Mouse (Mus musculus): Measurements from ENCODE around the gene Abcc3. TPM values are rescaled to one million over a fixed set of nuclear protein-coding genes. Genes with fewer than 3 reads are reported as not detected.

The Abcc3 gene
- polyA plus RNA-seq, 1 experiment from 2014 or later, result 2.5 TPM

DNA sequence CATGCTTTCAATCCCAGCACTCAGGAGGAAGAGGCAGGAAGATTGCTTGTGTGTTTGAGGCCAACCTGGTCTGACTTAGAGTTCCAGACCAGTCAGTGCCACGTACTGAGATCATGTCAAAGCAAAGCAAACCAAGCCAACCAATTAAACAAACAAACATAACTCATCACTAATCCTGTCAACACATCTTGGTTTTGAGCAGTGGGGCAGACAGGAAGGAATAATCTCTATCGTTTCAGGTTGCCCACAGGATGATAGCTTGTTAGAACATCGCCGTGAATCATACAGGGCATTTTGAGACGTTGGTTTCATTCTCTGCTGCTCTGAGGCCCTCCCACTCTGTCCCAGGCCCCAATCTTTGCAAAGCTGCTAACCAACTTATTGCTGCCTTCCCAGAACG, 22.8 kb downstream of the Abcc3 start:
- Histone ChIP-seq H3K4me1 (ENCODE audit: control insufficient read depth, insufficient read depth, low read length) (peaks cover 12% of the 10 kb centered on the region; the same call in 1 of the 2 replicates), H3K36me3 (ENCODE audit: control insufficient read depth, insufficient read depth, low read length) (no peaks in the 10 kb centered on the region), H3K9ac (ENCODE audit: low read depth, low read length) (0 out of 2 replicates have a peak overlapping the region, but pooled peaks have one; percentile 29), H3K4me2 (ENCODE audit: low read depth, low read length) (no peak overlapping the region), H3K27ac (ENCODE audit: low read length) (no peak overlapping the region), H3K27me3 (replicated peaks; ENCODE audit: control insufficient read depth, insufficient read depth, low read length) (peaks cover 5% of the 10 kb centered on the region; the same call in 1 of the 2 replicates), H3K9me3 (ENCODE audit: control insufficient read depth, low read length) (no peaks in the 10 kb centered on the region), H3K4me3 (ENCODE audit: low read length) (no peak overlapping the region)
- WGBS, result 75% methylated on average over 6 of the region's 6 CpGs
- ATAC-seq, result no peak

DNA sequence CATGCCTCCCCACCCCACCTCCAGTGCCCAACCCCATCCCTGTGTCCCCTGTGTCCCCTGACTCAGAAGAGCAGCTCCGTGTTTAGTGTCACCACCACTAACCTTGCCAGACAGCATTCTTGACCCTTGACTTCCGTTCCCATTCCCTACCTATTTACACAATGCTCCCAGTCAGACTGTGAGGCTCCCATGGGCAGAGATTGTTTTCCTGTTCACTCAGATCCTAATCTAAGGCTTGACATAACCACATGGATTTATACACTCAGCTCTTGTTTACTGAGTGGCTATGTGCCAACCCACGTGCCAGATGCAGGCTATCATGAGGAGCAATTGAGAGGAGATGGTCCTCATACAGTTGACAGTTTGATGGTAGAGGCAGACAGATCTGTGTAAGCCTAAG, 27.5 kb downstream of the Abcc3 start:
- Histone ChIP-seq H3K9me3 (ENCODE audit: control insufficient read depth, low read length) (no peaks in the 10 kb centered on the region), H3K4me3 (ENCODE audit: low read length) (no peak overlapping the region), H3K36me3 (ENCODE audit: control insufficient read depth, insufficient read depth, low read length) (no peaks in the 10 kb centered on the region), H3K4me1 (ENCODE audit: control insufficient read depth, insufficient read depth, low read length) (peaks cover 2% of the 10 kb centered on the region; the same call in 1 of the 2 replicates), H3K27me3 (replicated peaks; ENCODE audit: control insufficient read depth, insufficient read depth, low read length) (no peaks in the 10 kb centered on the region), H3K27ac (ENCODE audit: low read length) (no peak overlapping the region), H3K9ac (ENCODE audit: low read depth, low read length) (no peak overlapping the region), H3K4me2 (ENCODE audit: low read depth, low read length) (no peak overlapping the region)
- WGBS, result 34% methylated on average over 3 of the region's 3 CpGs
- ATAC-seq, result peak; percentile 40; the same call in 1 of the 2 replicates

DNA sequence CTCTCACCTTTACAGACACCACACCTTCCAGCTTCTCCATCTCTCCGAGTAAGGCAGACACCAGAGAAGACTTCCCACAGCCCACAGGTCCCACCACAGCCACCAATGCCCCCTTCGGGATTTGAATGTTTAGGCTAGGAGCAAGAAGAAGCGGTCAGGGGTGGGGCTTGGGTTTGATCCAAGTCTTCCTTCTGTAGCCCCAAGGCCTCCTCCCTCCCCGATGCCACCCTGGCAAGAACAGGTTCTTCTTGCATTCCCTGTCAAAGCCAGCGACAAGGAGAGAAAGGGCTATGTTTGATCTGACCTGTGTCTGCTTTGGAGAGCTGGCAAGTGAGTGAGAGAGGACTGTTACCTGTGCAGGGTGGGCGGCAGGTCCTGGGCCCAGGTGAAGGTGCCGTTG, 29.1 kb downstream of the Abcc3 start:
- H3K9me3 ChIP-seq (ENCODE audit: control insufficient read depth, low read length), result no peaks in the 10 kb centered on the region
- no peak overlapping the region for H3K4me3 ChIP-seq (ENCODE audit: low read length)
- H3K36me3 ChIP-seq (ENCODE audit: control insufficient read depth, insufficient read depth, low read length), result no peaks in the 10 kb centered on the region
- no peaks in the 10 kb centered on the region for H3K27me3 ChIP-seq (replicated peaks; ENCODE audit: control insufficient read depth, insufficient read depth, low read length)
- no peak for ATAC-seq
- H3K4me2 ChIP-seq (ENCODE audit: low read depth, low read length), result no peak overlapping the region
- H3K27ac ChIP-seq (ENCODE audit: low read length), result no peak overlapping the region
- WGBS, result 82% methylated on average over 7 of the region's 7 CpGs
- no peaks in the 10 kb centered on the region for H3K4me1 ChIP-seq (ENCODE audit: control insufficient read depth, insufficient read depth, low read length)
- no peak overlapping the region for H3K9ac ChIP-seq (ENCODE audit: low read depth, low read length)

DNA sequence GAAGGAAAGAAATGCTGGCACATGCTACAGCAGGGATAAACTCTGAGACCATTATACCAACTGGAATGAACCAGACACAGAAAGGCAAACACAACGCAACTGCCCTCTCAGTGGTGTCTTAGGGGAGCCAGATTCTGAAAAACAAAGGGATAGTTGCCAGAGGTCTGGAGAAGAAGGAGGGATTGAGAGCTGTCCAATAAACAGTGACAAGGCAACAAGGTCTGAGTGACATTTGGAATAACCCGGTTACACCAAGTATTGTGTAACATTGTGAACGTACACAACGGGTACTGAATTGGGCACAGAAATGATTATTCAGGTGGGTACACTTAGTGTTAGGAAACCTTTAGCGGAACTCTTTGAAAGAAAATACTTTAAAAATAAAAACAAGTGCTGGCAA, 30.7 kb downstream of the Abcc3 start:
- Histone ChIP-seq H3K9me3 (ENCODE audit: control insufficient read depth, low read length) (no peaks in the 10 kb centered on the region), H3K4me3 (ENCODE audit: low read length) (no peak overlapping the region), H3K27ac (ENCODE audit: low read length) (no peak overlapping the region), H3K27me3 (replicated peaks; ENCODE audit: control insufficient read depth, insufficient read depth, low read length) (no peaks in the 10 kb centered on the region), H3K36me3 (ENCODE audit: control insufficient read depth, insufficient read depth, low read length) (no peaks in the 10 kb centered on the region), H3K9ac (ENCODE audit: low read depth, low read length) (no peak overlapping the region), H3K4me1 (ENCODE audit: control insufficient read depth, insufficient read depth, low read length) (no peaks in the 10 kb centered on the region), H3K4me2 (ENCODE audit: low read depth, low read length) (no peak overlapping the region)
- no peak for ATAC-seq
- 95% methylated on average over 5 of the region's 5 CpGs for WGBS

DNA sequence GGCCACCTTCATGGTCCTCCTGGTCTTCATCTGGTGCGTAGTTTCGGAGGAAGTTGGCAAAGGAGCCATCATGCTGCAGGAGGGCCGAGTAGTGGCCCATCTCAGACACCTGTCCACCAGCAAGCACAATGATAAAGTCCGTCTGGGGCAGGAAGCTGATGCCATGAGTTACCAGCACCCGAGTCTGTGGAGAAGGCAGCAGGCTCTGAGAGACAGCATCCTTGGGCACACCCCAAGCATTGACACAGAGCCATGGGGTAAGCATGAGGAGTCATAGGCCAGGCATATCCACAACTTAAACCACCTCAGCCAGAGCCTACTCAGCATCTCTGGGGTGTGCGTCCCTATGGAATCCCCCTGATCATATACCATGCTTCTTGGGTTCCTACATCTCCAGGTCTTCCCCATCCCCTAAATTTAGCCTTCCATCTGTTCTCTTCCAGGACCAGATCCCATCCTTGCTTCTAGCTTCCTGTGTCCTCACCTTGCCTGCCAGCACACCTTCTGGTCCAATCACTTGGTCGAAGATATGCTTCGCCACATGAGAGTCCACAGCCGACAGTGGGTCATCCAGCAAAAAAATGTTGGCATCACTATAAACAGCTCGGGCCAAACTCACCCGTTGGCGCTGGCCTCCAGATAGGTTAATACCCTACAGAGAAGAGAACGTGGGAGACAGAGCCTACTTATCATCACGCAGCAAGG, 31.5 kb downstream of the Abcc3 start:
- Histone ChIP-seq H3K27ac (ENCODE audit: low read length) (no peak overlapping the region), H3K4me3 (ENCODE audit: low read length) (no peak overlapping the region), H3K4me2 (ENCODE audit: low read depth, low read length) (no peak overlapping the region), H3K4me1 (ENCODE audit: control insufficient read depth, insufficient read depth, low read length) (no peaks in the 10 kb centered on the region), H3K36me3 (ENCODE audit: control insufficient read depth, insufficient read depth, low read length) (no peaks in the 10 kb centered on the region), H3K9ac (ENCODE audit: low read depth, low read length) (no peak overlapping the region), H3K9me3 (ENCODE audit: control insufficient read depth, low read length) (no peaks in the 10 kb centered on the region), H3K27me3 (replicated peaks; ENCODE audit: control insufficient read depth, insufficient read depth, low read length) (no peaks in the 10 kb centered on the region)
- ATAC-seq, result no peak
- WGBS, result 92% methylated on average over 14 of the region's 14 CpGs

DNA sequence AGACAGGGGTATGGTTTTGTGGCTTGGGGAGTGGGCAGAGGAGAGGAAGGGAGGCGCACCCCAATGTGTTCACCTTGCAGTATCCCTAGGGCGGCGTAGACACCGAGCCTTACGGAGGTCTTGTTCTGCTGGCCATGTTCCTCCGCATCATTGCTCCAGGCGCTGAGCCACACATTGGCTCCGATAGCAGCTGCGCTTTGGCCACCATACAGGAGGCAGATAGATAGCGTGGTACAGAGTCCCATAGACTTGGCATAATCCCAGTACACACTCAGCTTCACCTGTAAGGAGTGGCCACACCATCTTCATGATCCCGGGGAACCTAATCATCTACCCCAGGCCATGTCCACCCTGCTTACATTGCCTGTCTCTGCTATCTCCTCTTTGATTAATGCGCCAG, 33.6 kb downstream of the Abcc3 start:
- no peaks in the 10 kb centered on the region for H3K9me3 ChIP-seq (ENCODE audit: control insufficient read depth, low read length)
- no peaks in the 10 kb centered on the region for H3K36me3 ChIP-seq (ENCODE audit: control insufficient read depth, insufficient read depth, low read length)
- no peak overlapping the region for H3K27ac ChIP-seq (ENCODE audit: low read length)
- no peak for ATAC-seq
- H3K4me1 ChIP-seq (ENCODE audit: control insufficient read depth, insufficient read depth, low read length), result no peaks in the 10 kb centered on the region
- H3K4me3 ChIP-seq (ENCODE audit: low read length), result no peak overlapping the region
- no peak overlapping the region for H3K9ac ChIP-seq (ENCODE audit: low read depth, low read length)
- no peaks in the 10 kb centered on the region for H3K27me3 ChIP-seq (replicated peaks; ENCODE audit: control insufficient read depth, insufficient read depth, low read length)
- no peak overlapping the region for H3K4me2 ChIP-seq (ENCODE audit: low read depth, low read length)
- 93% methylated on average over 12 of the region's 12 CpGs for WGBS

DNA sequence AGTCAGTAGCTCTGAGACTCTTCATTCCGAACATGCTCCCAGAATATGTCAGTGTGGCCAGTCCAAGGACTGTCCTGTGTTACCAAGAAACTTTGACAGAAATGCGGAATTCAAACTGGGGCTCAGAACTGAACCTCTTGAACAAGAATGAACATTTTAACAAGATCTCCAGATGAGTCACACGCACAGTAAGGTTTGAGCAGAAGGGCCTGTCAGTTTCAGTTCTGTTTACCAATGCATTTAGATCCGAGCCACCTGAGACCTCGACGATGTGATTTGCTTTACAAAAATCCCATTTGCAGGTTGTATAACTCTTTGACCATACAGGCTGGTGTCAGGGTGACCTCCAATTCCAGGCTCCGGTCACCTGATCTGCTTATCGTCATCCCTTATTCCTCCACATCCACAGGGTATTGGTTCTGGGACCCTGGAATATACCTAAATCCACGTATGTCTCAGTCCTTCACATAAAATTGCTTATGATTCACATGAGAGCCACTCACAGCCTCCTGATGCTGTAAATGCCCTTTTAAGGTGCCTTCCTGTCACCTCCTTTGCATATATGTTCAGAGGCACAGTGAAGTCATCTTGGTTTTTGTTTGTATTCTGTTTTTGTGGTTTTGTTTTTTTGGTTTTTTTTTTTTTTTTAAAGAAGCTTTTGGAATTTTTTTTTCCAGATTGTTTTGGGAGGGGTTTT, 37.1 kb downstream of the Abcc3 start:
- Histone ChIP-seq H3K4me2 (ENCODE audit: low read depth, low read length) (no peak overlapping the region), H3K9me3 (ENCODE audit: control insufficient read depth, low read length) (no peaks in the 10 kb centered on the region), H3K9ac (ENCODE audit: low read depth, low read length) (no peak overlapping the region), H3K4me1 (ENCODE audit: control insufficient read depth, insufficient read depth, low read length) (no peaks in the 10 kb centered on the region), H3K27ac (ENCODE audit: low read length) (no peak overlapping the region), H3K4me3 (ENCODE audit: low read length) (no peak overlapping the region), H3K27me3 (replicated peaks; ENCODE audit: control insufficient read depth, insufficient read depth, low read length) (no peaks in the 10 kb centered on the region), H3K36me3 (ENCODE audit: control insufficient read depth, insufficient read depth, low read length) (no peaks in the 10 kb centered on the region)
- ATAC-seq, result no peak
- WGBS, result 69% methylated on average over 9 of the region's 9 CpGs

DNA sequence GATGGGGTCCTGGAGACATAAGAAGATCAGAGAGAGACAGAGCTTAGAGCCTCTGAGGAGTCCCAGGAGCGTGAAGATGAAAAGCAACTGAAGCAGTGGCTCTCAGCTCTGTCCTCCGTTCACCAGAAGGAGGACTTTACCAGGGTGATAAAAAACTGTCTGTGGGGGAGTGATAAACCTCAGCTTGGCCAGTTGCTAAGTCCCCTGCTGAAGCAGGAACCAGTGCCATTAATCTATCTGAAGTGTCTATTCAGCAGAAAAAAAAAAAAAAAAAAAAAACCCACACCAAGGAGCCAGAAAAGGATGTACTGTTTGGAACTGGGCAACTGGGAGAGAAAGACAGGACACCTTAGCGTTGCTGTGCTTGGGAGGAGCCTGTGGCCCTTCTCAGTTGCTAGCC, 41.7 kb downstream of the Abcc3 start:
- no peak overlapping the region for H3K4me3 ChIP-seq (ENCODE audit: low read length)
- no peak overlapping the region for H3K4me2 ChIP-seq (ENCODE audit: low read depth, low read length)
- H3K36me3 ChIP-seq (ENCODE audit: control insufficient read depth, insufficient read depth, low read length), result no peaks in the 10 kb centered on the region
- H3K4me1 ChIP-seq (ENCODE audit: control insufficient read depth, insufficient read depth, low read length), result peaks cover 9% of the 10 kb centered on the region; the same call in 1 of the 2 replicates
- H3K27me3 ChIP-seq (replicated peaks; ENCODE audit: control insufficient read depth, insufficient read depth, low read length), result no peaks in the 10 kb centered on the region
- WGBS, result 20% methylated on average over 3 of the region's 3 CpGs
- no peak for ATAC-seq
- no peak overlapping the region for H3K27ac ChIP-seq (ENCODE audit: low read length)
- no peak overlapping the region for H3K9ac ChIP-seq (ENCODE audit: low read depth, low read length)
- H3K9me3 ChIP-seq (ENCODE audit: control insufficient read depth, low read length), result no peaks in the 10 kb centered on the region

DNA sequence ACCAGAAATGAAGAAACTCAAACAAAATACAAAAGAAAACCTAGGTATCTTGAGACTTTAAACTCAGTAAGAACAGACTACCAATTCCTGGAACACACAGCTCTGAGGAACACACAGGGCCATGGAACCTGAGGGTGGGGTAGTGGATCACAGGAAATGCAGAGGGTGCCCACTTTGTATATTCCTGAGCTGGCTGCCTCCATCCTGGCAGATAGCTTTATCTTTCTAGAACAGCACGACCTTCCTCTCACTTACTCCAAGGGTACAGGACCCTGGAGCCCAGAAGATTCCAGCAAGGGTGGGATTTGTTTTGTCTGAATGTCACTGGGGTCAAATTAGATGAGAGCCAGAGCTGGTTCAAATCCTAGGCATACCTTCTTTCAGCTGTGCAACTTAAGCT, 42.5 kb downstream of the Abcc3 start:
- no peak overlapping the region for H3K27ac ChIP-seq (ENCODE audit: low read length)
- no peaks in the 10 kb centered on the region for H3K36me3 ChIP-seq (ENCODE audit: control insufficient read depth, insufficient read depth, low read length)
- H3K4me2 ChIP-seq (ENCODE audit: low read depth, low read length), result no peak overlapping the region
- no peaks in the 10 kb centered on the region for H3K9me3 ChIP-seq (ENCODE audit: control insufficient read depth, low read length)
- 68% methylated on average over 1 of the region's 1 CpGs for WGBS
- no peak overlapping the region for H3K9ac ChIP-seq (ENCODE audit: low read depth, low read length)
- no peak overlapping the region for H3K4me3 ChIP-seq (ENCODE audit: low read length)
- no peak for ATAC-seq
- H3K4me1 ChIP-seq (ENCODE audit: control insufficient read depth, insufficient read depth, low read length), result peaks cover 10% of the 10 kb centered on the region; the same call in 1 of the 2 replicates
- no peaks in the 10 kb centered on the region for H3K27me3 ChIP-seq (replicated peaks; ENCODE audit: control insufficient read depth, insufficient read depth, low read length)
